Mouse (Mus musculus): ENCODE results near the gene Rtn4r. TPM values are rescaled to one million over a fixed set of nuclear protein-coding genes. Genes with fewer than 3 reads are reported as not detected.

The Rtn4r gene
- total RNA-seq (2017), result 0.19 TPM in 1 of 2 replicates, not detected in the other

- peak; percentile 35 to 43; a peak in 2 of 4 replicates for ATAC-seq (replicated peaks in 1 of 2; ENCODE audit: insufficient read depth in 1 of 2, low FRiP score in 2 of 2, low TSS enrichment in 1 of 2, low read depth in 1 of 2, poor library complexity in 2 of 2, severe bottlenecking in 2 of 2)
These were observed at the start of gene Rtn4r for GRCm38 (mm10) chr16:18127241-18127861. Gene Rtn4r, plus strand, starts transcription at chr16:18127642.

GRCm38 (mm10) chr16:18078314-18079015 is 49.0 kb upstream of the Rtn4r start:
- ATAC-seq (replicated peaks in 1 of 2; ENCODE audit: insufficient read depth in 1 of 2, low FRiP score in 2 of 2, low TSS enrichment in 1 of 2, low read depth in 1 of 2, poor library complexity in 2 of 2, severe bottlenecking in 2 of 2), result no peak

- no peak for ATAC-seq (replicated peaks in 1 of 2; ENCODE audit: insufficient read depth in 1 of 2, low FRiP score in 2 of 2, low TSS enrichment in 1 of 2, low read depth in 1 of 2, poor library complexity in 2 of 2, severe bottlenecking in 2 of 2)
These were observed 48.1 kb upstream of the Rtn4r start for GRCm38 (mm10) chr16:18079300-18079699.

- no peak for ATAC-seq (replicated peaks in 1 of 2; ENCODE audit: insufficient read depth in 1 of 2, low FRiP score in 2 of 2, low TSS enrichment in 1 of 2, low read depth in 1 of 2, poor library complexity in 2 of 2, severe bottlenecking in 2 of 2)
These were observed 47.3 kb upstream of the Rtn4r start for GRCm38 (mm10) chr16:18080171-18080570.

- 0 out of 4 replicates have a peak, but pooled peaks of 1 of the 2 experiments have one; percentile 47 for ATAC-seq (replicated peaks in 1 of 2; ENCODE audit: insufficient read depth in 1 of 2, low FRiP score in 2 of 2, low TSS enrichment in 1 of 2, low read depth in 1 of 2, poor library complexity in 2 of 2, severe bottlenecking in 2 of 2)
These were observed 46.2 kb upstream of the Rtn4r start for GRCm38 (mm10) chr16:18081149-18081827.

GRCm38 (mm10) chr16:18082291-18082690 is 45.2 kb upstream of the Rtn4r start:
- no peak; a peak in 1 of 4 replicates for ATAC-seq (replicated peaks in 1 of 2; ENCODE audit: insufficient read depth in 1 of 2, low FRiP score in 2 of 2, low TSS enrichment in 1 of 2, low read depth in 1 of 2, poor library complexity in 2 of 2, severe bottlenecking in 2 of 2)

GRCm38 (mm10) chr16:18083231-18083951 is 44.1 kb upstream of the Rtn4r start:
- no peak for ATAC-seq (replicated peaks in 1 of 2; ENCODE audit: insufficient read depth in 1 of 2, low FRiP score in 2 of 2, low TSS enrichment in 1 of 2, low read depth in 1 of 2, poor library complexity in 2 of 2, severe bottlenecking in 2 of 2)

GRCm38 (mm10) chr16:18084262-18084661 is 43.2 kb upstream of the Rtn4r start:
- no peak for ATAC-seq (replicated peaks in 1 of 2; ENCODE audit: insufficient read depth in 1 of 2, low FRiP score in 2 of 2, low TSS enrichment in 1 of 2, low read depth in 1 of 2, poor library complexity in 2 of 2, severe bottlenecking in 2 of 2)

- no peak for ATAC-seq (replicated peaks in 1 of 2; ENCODE audit: insufficient read depth in 1 of 2, low FRiP score in 2 of 2, low TSS enrichment in 1 of 2, low read depth in 1 of 2, poor library complexity in 2 of 2, severe bottlenecking in 2 of 2)
These were observed 40.3 kb upstream of the Rtn4r start for GRCm38 (mm10) chr16:18087101-18087500.

GRCm38 (mm10) chr16:18096348-18096747 is 31.1 kb upstream of the Rtn4r start:
- ATAC-seq (replicated peaks in 1 of 2; ENCODE audit: insufficient read depth in 1 of 2, low FRiP score in 2 of 2, low TSS enrichment in 1 of 2, low read depth in 1 of 2, poor library complexity in 2 of 2, severe bottlenecking in 2 of 2), result no peak

- ATAC-seq (replicated peaks in 1 of 2; ENCODE audit: insufficient read depth in 1 of 2, low FRiP score in 2 of 2, low TSS enrichment in 1 of 2, low read depth in 1 of 2, poor library complexity in 2 of 2, severe bottlenecking in 2 of 2), result no peak
These were observed 24.6 kb upstream of the Rtn4r start for GRCm38 (mm10) chr16:18102816-18103215.

- ATAC-seq (replicated peaks in 1 of 2; ENCODE audit: insufficient read depth in 1 of 2, low FRiP score in 2 of 2, low TSS enrichment in 1 of 2, low read depth in 1 of 2, poor library complexity in 2 of 2, severe bottlenecking in 2 of 2), result no peak
These were observed 24.1 kb upstream of the Rtn4r start for GRCm38 (mm10) chr16:18103366-18103765.

GRCm38 (mm10) chr16:18103808-18104207 is 23.6 kb upstream of the Rtn4r start:
- ATAC-seq (replicated peaks in 1 of 2; ENCODE audit: insufficient read depth in 1 of 2, low FRiP score in 2 of 2, low TSS enrichment in 1 of 2, low read depth in 1 of 2, poor library complexity in 2 of 2, severe bottlenecking in 2 of 2), result no peak

- ATAC-seq (replicated peaks in 1 of 2; ENCODE audit: insufficient read depth in 1 of 2, low FRiP score in 2 of 2, low TSS enrichment in 1 of 2, low read depth in 1 of 2, poor library complexity in 2 of 2, severe bottlenecking in 2 of 2), result peak; percentile 68 to 74
These were observed 19.0 kb upstream of the Rtn4r start for GRCm38 (mm10) chr16:18108221-18108966.

GRCm38 (mm10) chr16:18111042-18111441 is 16.4 kb upstream of the Rtn4r start:
- no peak for ATAC-seq (replicated peaks in 1 of 2; ENCODE audit: insufficient read depth in 1 of 2, low FRiP score in 2 of 2, low TSS enrichment in 1 of 2, low read depth in 1 of 2, poor library complexity in 2 of 2, severe bottlenecking in 2 of 2)

GRCm38 (mm10) chr16:18116467-18116866 is 11.0 kb upstream of the Rtn4r start:
- peak; percentile 23 to 39; a peak in 1 of 4 replicates for ATAC-seq (replicated peaks in 1 of 2; ENCODE audit: insufficient read depth in 1 of 2, low FRiP score in 2 of 2, low TSS enrichment in 1 of 2, low read depth in 1 of 2, poor library complexity in 2 of 2, severe bottlenecking in 2 of 2)

- ATAC-seq (replicated peaks in 1 of 2; ENCODE audit: insufficient read depth in 1 of 2, low FRiP score in 2 of 2, low TSS enrichment in 1 of 2, low read depth in 1 of 2, poor library complexity in 2 of 2, severe bottlenecking in 2 of 2), result no peak
These were observed 9.2 kb upstream of the Rtn4r start for GRCm38 (mm10) chr16:18118285-18118684.

Measured in hematopoietic stem cell, adult 5-6 weeks (primary cell).